Mouse (Mus musculus): ENCODE data around the gene Gna13. TPM values are rescaled to one million over a fixed set of nuclear protein-coding genes. Genes with fewer than 3 reads are reported as not detected.

The Gna13 gene
- total RNA-seq, 2 experiments from 2014 or later: 38.5 to 40.6 TPM

DNA sequence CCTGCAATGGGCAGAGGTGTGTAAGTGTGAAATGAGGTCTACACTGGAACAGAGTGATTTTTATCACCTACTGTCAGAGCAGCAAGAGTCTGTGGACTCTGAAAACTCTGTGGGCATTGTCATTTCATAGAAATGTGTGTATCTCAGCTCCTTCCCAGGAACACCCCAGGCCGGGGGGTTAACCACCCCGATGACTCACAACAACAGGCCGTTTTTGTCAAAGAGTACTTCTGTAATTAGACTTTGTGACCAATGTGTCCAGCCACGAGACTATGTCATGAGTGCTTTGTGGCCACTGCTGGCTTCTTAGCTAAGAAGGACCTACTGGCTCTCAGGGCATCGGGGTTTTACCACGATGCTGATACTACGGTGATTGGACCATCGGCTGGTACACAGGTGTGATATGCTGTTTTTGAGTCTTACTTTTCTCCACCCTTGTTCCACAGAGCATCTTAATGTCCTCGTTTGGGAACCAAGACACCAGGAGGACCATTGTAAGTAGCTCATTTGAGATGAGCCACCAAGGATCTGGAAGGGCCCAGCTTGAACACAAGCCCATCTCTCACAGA is 54.9 kb downstream of the Gna13 start:
- peak; percentile 45 for ATAC-seq (replicated peaks; ENCODE audit: poor library complexity, severe bottlenecking)

DNA sequence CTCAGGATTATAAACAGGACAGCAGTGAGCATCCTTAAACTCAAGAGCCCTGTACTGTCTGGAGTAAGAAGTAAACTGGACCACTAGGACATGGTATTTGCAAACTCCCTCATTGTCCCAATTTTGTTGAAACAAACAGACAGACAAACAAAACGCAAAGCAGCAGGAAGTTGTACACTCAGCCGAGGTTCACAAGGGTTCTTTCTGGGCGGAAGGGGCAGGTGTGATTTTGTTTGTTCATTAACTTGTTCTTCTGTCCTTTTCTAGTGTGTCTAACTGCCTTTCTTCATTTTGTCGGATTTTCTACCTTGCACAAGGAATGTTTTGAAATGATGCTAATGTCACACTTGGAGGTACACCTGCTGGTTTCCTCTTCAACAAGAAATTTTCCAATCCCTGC is 56.8 kb downstream of the Gna13 start:
- ATAC-seq (replicated peaks; ENCODE audit: poor library complexity, severe bottlenecking): no peak

DNA sequence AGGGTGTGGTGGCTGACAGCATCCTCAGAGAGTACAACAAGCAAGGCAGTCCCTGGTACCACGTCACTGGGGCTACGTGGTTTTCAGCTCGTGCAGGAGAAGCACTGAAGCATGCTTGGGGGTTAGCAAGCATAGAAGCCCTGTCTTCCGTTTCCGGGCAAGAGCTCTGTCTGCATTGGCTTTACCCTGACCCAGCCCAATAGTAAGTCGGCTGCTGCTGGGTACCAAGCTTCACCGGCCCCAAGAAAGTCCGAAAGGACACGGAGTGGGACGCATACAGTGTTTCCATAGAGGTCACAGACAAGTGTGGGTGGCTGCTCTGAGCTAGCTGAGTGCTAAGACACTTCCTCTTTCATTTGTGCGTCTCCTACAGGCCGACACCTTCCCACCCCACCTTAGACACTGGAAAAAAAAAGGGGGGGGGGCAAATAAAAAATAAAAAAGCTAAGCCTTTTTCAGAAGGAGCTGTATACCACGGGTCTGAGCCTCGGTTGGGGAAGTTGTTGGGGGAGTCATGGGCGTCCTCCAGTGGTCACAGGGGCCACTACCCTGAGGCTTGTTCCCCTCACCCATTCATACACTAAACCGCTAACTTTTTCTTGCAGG is 57.4 kb downstream of the Gna13 start:
- peak; percentile 79 for ATAC-seq (replicated peaks; ENCODE audit: poor library complexity, severe bottlenecking)

DNA sequence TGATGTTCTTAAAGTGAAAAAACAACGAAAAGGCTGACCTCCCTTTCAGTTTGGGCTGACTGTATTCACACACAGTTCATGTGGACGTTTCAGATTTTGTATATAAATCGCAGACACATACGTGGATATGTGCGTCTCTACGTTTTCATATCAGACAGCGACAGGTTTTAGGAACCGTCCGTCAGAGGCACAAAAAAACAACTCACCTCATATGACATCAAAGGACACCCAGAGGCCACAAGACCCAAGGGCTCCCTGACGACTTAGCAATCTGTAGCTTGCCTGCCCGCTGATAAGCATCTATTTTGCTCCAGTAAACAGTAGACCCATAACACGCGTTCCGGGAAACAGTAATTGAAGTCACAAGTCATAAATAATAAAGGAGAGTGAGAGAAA is 57.9 kb downstream of the Gna13 start:
- no peak for ATAC-seq (replicated peaks; ENCODE audit: poor library complexity, severe bottlenecking)

DNA sequence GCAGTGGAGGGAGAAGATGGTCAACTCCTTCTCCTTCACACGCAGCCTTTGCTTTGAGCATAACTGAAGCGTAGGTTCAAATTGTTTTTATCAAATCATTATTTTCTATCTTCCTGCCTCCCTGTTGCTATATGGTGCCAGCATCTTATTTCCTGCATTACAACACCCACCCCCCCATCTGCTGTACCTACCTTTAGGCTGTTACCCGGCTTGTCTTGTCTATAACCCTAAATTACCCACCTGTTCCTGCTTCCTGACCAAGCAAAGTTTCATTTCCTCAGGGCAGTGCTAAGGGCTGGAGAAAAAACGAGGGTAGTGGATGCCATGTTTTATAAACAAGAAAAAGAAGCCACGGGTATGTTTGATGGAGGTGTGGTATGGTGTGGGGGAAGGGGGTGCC is 58.6 kb downstream of the Gna13 start:
- no peak for ATAC-seq (replicated peaks; ENCODE audit: poor library complexity, severe bottlenecking)

DNA sequence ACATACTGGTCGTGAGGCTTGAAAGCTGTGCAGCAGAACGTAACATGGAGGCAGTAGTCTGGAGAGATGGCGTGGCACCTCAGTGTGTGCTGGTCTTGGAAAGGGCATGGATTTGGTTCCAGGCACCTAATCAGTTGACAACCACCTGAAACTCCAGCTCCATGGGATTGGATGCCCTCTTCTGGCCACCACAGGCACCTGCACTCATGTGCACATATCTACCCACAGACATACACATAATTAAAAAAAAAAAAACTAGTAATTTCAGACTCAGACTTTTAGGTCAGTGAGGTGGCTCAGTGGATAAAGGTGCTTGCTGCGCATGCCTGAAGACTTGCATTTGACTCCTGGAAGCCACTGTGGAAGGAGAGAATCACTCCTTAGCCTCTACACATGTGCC is 59.6 kb downstream of the Gna13 start:
- no peak for ATAC-seq (replicated peaks; ENCODE audit: poor library complexity, severe bottlenecking)

DNA sequence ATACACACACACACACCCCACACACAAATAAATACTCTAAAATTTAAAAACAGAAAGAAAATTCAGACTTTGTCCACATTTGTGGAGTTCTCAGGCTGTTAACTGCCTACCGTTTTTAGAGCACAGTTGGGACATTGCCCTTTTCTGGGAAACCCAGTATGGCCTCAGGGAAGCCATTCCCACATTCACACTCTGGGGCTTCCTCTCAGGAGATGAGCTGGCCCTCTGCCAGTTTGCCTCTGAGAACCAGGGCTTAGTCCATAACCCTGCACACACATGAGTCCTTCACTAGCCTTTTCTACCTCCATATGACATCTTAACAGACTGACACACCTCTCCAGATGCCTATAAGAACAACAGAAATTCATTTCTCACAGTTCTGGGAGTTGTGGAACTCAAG is 60.7 kb downstream of the Gna13 start:
- no peak for ATAC-seq (replicated peaks; ENCODE audit: poor library complexity, severe bottlenecking)

DNA sequence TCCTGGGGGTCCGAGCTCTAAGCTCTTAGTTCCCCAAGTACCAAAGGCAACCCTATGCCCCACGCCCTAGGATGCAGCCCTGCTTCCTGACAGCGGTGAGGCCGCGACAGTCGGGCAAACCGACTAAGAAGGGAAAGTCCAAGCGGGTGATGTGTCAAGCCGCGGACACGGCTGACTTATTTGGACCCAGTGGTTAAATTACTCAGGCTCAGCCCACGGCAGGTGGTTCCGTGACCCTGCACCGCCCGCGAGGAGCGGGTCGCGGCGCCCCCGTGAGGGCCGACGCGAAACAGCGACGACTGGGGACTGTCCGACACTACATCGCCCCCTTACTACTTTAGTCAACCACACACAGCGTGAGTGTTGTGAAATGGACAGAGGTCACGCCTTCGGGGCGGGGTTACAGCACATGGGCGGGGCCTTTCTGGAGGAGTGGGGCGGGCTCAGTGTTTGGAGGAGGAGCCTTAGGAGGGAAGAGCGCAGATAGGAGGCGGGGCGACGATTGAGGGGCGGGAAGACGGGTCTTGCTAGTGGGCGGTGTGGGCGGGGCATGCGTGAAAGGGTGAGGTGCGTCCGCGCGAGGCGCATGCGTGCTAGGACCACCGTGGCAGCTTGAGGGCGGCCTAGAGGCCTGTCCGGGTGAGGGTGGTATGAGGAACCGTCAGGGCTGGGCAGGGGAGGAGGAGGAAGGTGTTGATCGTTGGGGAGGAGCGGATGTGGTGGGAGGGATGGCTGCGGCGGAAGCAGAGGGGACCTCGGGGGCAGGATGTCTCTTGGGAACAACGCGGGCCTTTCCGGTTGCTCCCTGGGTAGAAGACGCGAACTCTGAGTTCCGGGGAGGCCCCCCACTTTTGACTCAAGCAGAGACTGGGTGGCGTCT is 63.0 kb downstream of the Gna13 start, which contains the start of gene Amz2:
TSS of gene Amz2 (plus strand) at position 555 of the 880 bp plus-strand sequence.
- peak; percentile 85 for ATAC-seq (replicated peaks; ENCODE audit: poor library complexity, severe bottlenecking)

DNA sequence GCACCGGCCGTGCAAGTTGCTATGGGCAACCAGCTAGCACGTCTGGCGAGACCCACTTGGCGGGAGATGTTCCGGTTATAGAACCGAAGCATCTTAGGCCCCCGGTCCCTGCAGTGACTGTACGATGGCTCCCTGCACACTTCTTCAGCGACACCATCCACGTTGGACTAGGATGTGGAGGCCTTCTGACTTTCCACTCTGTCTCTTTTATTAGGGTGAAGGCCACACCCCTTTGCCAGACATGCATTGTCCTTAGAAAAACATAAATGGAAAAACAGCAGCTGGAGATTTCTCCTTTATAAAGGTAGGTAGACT is 63.6 kb downstream of the Gna13 start:
- ATAC-seq (replicated peaks; ENCODE audit: poor library complexity, severe bottlenecking): no peak

DNA sequence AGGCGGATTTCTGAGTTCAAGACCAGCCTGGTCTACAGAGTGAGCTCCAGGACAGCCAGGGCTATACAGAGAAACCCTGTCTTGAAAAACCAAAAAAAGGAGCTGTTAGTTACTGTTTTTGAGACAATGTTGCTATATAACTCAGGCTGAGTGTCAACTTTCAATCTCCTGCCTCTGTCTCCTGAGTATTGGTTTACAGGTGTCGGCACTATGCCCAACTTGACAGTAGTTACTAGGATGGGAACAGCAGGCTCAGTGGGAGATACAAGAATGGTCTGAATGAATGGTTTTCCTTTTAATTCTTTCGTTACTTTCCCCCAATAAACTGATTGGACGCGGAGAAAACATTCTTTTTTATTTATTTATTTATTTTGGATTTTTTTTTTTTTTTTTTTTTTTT is 64.7 kb downstream of the Gna13 start:
- ATAC-seq (replicated peaks; ENCODE audit: poor library complexity, severe bottlenecking): no peak

DNA sequence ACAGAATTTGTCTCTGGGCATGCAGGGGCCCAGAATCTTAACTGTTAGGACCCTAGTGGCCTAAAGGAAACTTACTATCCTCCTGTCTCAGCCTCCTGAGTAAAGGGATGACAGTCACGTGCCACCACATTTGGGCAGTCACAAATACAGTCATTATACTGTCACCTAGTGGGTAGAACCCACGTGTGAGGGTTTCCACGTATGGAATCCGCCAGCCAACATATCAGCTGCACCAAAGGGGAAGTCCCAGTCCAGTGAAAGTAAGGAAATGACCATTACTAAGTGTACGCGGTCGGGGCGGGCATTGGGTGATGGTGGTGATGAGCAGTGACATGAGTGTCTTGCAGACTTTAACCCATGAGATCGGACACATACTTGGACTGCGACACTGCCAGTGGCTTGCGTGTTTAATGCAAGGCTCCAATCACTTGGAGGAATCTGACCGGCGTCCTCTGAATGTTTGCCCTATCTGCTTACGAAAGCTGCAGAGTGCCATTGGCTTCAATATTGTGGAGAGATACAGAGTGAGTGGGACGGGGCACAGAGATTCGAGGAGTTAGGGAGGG is 71.7 kb downstream of the Gna13 start:
- ATAC-seq (replicated peaks; ENCODE audit: poor library complexity, severe bottlenecking): peak; percentile 77

DNA sequence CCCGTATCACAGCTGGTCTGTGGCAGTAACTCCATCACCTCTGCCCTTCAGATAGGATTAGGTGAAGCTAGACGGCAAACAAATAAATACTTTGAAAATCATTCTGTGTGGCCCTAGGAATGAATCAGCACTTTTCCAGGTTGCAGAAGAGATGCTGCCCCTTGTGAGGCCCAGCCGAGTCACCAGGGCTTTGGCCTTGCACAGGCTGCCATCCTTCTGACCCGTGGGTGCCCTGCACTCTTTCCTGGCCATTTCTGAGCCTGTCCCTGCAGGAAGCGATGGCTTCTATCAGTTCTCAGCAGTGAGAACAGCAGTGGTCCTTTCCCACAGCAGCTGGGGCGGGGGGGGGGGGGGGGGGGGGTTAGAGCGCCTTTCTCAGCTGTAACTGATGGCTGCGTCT is 74.3 kb downstream of the Gna13 start:
- no peak for ATAC-seq (replicated peaks; ENCODE audit: poor library complexity, severe bottlenecking)

DNA sequence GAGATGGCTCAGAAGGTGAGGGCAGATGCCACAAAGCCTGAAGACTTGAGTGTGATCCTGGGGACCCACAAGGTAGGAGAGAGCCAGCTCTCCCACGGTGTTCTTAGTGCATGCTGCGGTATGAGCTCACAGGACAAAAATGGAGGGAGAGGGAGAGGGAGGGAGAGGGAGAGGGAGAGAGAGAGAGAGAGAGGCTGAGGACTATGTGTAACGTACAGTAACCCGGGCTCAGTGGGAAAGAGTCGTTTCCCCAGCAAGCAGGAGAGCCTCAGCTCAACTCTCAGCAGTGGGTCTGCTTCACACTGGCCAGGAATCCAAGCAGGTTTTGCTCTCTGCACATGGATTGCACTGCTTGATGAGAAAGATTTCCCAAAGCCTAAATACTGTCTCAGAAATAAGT is 76.6 kb downstream of the Gna13 start:
- ATAC-seq (replicated peaks; ENCODE audit: poor library complexity, severe bottlenecking): no peak

DNA sequence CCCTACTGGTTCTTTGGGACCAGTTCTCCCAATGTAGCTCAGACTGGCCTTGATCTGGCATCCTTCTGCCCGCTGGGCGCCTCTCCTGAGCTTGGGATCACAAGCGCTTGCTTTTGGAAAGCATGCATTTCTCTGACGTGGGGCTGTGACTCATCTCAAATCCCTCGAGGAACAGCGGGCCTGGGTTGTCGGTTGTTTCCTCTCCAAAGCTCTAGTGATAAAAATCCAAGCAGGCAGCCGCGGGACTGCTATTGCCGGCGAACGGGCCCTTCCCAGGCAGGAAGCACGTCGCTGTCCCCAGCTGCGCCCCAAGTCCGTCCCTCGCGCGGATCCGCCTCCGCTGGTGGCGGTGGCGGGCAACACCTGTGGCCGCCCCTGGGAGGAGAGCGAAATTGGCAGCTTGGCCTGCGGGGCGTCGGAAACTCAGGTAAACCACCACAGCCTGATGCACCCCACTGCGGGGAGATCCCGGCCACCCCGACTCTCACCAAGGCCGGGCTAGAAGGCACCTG is 77.3 kb downstream of the Gna13 start:
- ATAC-seq (replicated peaks; ENCODE audit: poor library complexity, severe bottlenecking): peak; percentile 82

DNA sequence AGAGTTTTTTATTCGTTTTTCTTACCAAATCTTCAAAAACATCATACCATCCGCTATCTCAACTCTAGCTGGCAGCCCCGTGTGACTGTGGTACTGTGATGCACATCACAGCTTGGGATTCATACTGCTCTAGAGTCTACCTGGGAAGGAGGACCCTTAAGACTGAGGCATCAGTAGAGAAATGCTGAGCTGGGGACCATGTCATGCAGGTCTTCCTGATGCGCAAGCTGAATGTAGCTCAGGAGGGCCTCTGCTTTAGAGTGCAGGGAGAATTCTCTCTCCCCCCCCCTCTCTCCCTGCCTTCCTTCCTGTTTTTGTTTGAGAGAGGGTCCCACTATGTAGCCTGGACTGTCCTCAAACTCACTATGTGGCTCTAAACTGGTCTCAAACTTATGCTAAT is 78.0 kb downstream of the Gna13 start:
- no peak for ATAC-seq (replicated peaks; ENCODE audit: poor library complexity, severe bottlenecking)

DNA sequence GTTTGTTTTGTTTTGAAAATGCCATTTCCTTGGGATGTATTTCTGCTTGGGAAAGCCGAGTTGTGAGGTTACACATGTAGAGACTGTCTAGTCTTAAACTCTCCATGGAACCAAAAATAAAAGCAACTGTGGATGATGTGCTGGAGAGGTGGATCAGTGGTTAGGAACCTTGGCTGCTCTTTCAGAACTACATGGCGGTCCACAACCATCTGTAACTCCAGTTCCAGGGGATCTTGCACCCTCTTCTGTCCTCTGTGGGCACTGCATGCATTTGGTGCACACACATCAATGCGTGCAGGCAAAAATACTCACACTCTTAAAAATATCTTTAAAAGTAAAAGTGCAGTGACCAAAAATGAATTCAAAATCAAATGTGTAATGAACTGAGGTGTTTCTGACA is 78.5 kb downstream of the Gna13 start:
- peak; percentile 57 for ATAC-seq (replicated peaks; ENCODE audit: poor library complexity, severe bottlenecking)

DNA sequence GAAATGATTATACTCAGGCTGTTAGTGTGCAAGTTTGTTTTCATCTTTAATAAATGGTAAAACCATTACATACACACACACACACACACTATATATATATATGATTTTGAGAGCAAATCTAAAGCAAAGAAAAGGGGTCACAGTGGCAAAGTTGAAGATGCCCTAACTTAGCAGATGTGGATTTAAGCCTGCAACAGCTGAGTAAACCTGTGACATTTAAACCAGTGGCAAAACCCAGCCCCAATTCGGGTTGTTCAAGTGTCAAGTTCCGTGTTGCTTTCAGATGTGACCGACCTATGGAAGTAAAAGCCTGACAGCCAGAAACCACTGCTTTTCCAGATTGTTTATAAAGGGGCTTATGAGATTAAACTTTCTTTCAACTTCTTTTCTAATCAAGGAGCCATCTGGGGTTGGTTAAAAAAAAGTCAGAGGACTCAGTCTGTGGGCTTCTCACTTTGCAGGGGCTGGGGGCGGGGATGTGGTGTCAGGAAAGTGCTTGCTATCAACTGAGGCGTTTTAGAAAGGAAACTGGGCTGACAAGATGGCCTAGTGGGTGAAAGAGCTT is 79.6 kb downstream of the Gna13 start:
- ATAC-seq (replicated peaks; ENCODE audit: poor library complexity, severe bottlenecking): no peak

DNA sequence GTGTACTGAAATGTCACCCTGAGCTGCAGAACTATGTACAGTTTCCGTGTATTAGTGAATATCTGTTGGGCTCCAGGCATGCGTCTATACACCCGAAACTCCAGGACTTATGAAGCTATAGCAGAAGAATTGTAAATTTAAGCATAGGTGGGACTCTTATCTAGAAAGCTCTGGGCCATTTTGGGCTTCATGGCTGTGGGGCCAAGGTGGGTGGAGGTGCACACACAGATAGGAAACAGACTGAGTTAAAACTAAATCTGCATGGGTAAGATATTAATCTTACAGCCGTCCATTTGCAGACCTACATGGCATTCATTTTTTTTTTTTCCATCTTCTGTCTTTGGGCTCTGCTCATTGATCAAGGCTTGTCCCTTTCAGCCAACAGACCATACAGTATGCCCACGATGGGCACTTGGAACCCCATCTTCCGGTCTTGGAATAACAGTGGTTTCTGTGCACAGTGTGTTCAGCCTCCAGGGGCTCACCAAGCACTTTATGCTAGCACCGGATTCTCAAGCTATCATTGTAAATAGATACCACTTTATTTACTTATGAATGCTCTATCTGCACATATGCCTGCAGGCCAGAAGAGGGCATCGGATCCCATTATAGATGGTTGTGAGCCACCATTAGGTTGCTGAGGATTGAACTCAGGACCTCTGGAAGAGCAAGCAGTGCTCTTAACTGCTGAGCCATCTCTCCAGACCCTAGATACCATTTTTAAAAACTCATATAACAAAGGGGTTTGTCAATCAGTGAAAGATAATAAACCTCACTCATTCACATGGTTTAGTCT is 81.0 kb downstream of the Gna13 start:
- ATAC-seq (replicated peaks; ENCODE audit: poor library complexity, severe bottlenecking): no peak

DNA sequence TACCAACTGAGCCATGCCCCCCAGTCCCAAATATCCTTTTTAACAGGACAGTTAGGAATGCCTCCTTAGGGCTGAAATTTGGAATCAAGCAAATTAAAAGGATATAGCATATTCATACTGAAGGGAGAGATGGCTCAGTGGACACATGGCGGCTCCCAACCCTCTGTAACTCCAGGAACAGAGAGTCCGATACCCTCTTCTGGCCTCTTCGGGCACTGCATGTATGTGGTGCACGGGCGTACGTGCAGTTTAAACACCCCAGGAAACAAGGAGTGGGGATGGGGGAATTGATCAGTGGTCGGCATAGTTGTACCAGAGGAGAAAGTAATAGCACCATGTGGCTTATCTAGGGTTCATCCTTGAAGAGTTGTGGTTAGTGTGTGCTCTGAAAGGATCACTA is 82.0 kb downstream of the Gna13 start:
- ATAC-seq (replicated peaks; ENCODE audit: poor library complexity, severe bottlenecking): peak; percentile 47

DNA sequence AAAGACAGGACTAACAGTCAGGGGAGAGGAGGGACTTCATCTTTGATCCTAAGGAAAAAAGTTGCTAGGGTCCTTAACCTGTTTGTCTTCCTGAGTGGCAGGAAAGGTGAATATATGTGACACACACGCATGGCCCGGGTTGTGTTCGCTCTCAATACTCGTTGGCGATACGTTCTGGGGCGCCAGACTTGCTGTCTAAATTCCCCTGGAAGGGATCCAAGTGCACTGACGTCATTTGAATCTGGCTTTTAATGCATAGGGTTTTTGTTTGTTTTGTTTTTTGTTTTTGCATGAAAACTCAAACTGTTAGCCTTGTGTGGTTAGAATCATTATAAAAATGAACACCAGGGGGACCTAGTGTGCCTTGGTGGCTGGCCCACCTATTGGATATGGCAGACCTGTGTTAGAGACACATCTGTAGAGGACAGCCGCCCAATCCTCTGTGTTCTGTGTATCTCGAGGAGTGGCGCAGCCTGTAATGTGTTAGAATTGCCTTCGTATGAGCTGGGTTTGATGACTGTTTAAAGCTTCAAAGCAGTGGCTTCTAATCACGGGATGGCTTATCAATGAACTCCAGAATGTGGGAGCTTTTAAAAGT is 82.9 kb downstream of the Gna13 start:
- peak; percentile 74 for ATAC-seq (replicated peaks; ENCODE audit: poor library complexity, severe bottlenecking)

All from granulocyte monocyte progenitor cell, adult 5-6 weeks (primary cell).